Mouse (Mus musculus) cerebellum, adult 11-12 months (tissue): ENCODE data around the gene Fam214b.
A peak's percentile ranks its signal among the peaks of the same experiment; 100 is the strongest.

Experiments
- DNase-seq: peaks from one replicate; pipeline ENCODE4 v3.0.0; 2022

Fam214b gene

GRCm38 (mm10) chr4:43045659-43046302, at the start of gene Fam214b:
Fam214b (minus strand) TSS chr4:43046220.
- DNase-seq: peak; percentile 95

- DNase-seq: no peak
These were observed 45.2 kb upstream of the Fam214b start for GRCm38 (mm10) chr4:43091183-43091582.

DNA sequence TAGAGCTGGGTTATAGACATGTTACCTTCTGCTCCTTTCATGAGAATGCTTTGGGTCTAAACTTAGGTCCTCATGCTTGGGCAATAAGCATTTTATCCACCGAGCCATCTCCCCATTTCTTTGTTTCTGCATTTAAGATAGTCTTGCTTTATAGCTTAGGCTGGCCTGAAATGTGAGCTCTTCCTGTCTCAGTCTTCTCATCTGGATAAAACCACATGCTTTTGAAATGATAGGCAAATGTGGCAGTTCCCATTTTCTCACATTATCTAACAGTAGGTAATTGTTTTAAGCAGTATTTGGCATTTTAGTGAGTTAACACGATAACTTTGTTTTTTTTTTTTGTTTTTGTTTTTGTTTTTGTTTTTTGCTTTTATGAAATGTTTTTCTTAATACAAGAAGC, 43.9 kb upstream of the Fam214b start:
- no peak for DNase-seq

GRCm38 (mm10) chr4:43082458-43082857, 36.4 kb upstream of the Fam214b start:
- DNase-seq: no peak

DNA sequence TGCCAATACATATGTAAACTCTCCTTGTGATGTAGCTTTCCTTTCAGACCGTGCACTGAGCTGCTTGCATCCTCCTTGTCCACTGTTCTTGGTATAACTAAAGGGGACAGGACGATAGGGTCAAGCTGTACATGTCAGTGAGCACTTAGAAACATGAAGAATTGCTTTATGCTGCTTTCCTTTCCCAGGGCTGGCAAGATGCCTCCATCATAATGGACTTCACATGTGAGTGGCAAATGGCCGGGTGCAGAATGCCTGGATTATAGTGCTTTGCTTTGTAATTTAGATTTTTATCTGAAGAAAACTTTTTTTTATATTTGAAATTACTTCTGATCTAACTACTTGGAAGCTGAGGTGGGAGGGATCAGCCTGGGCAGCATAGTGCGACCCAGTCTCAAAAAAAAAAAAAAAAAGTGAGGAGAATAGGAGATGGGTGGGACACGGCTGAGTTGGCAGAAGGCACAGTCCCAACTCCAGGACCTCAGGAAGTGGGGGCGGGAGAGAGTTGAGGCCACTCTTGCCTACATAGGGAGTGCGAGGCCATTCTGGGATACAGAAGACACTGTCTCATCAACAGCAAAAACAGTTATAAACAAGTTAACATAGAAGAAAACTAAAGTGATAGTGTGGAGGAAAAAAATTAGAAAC, 32.2 kb upstream of the Fam214b start:
- DNase-seq: no peak

GRCm38 (mm10) chr4:43074923-43075322, 28.9 kb upstream of the Fam214b start:
- no peak for DNase-seq

DNA sequence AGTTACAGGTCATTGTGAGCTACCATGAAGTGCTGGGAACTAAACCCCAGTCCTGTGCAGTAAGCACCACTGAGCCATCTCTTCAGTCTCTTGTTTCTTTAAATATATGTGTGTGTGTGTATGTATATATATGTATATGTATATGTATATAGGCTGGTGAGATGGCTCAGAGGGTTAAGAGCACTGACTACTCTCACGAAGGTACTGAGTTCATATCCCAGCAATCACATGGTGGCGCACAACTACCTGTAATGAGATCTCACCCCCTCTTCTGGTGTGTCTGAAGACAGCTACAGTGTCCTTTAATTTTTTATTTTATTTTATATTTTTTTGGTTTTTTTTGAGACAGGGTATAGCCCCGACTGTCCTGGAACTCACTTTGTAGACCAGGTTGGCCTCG, 19.5 kb upstream of the Fam214b start:
- no peak for DNase-seq

GRCm38 (mm10) chr4:43060286-43060685, 14.3 kb upstream of the Fam214b start:
- no peak for DNase-seq

GRCm38 (mm10) chr4:43059697-43060096, 13.7 kb upstream of the Fam214b start:
- no peak for DNase-seq

DNA sequence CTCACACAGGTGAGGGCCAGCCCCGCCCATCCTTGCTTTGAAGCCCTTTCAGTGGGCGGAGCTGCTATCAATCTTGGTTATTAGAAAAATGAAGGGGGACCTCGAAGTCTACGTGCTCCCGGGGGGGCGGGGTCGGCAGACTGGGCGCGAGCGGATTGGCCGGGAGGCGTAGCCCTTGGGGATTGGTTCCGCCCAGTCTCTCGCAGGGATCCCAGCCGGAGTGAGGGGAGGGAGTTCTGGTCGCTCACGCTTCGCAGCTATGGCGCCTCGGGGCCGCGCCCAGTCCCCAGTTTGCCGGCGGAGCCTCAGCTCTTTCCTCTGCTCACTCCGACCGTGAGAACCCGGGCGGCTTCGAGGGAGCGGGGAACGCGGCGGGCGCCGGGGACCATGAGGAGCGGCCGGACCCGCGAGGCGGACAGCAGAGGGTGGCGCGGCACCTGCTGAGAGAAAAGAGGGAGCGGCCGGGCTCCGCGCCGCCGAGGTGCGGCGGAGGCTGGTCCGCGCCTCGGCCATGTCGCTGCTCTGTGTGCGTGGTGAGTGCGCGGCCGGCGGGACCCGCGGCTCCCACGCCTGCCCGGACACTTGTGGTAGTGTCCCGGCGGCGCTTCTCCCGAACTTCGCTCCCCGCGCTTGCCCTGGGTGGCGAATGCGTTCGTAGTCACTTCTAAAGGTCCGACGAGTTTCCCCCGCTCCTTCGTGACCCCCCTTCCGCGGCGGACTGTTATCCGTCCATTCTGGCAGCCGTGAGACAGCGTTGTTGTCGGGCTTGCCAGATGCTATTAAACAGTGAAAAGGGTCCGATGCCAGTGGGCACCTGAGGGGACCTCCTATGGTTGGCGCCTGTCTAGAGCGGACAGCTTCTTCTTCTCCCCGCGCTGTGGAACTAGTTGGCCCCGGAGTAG, 13.0 kb upstream of the Fam214b start, which contains the start of gene Unc13b:
Unc13b (plus strand) TSS at position 201 of the 902 bp plus-strand sequence.
- peak; percentile 88 for DNase-seq

DNA sequence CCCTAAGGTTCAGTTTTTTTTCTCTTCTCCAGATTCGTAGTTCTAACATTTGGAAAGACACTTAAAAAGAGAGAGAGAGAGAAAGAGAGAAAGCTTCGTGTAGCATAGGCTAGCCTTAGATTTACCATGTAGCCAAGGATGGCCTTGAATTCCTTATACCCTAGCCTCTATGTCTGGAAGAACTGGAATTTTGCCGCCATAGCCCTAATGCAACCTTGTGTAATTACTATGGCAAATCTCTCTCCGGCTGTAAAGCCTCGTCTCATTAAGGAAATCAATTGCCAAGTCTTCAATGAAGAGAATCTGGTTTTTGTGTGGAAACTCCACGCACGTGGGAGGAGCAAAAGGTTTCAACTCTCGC, 12.4 kb upstream of the Fam214b start:
- DNase-seq: no peak

DNA sequence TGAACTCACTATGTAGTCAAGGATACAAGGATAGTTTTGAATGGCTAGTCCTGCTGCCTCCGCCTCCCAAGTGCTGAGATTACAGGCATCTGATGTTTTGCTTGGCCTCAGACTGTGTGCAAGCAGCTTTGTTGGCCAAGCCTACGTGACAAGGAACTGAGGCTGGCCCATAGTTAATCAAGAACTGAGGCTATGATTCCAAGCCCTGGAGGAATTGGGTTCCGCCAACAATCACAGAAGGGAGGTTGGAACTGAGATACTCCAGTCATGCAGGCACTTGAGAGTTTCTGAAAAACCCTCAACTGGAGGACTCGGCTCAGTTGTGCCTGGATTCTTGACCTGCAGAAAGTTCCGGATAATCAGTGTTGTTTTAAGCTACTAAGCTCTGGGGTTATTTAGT, 11.6 kb upstream of the Fam214b start:
- DNase-seq: peak; percentile 5

- DNase-seq: peak; percentile 61
These were observed 6.6 kb upstream of the Fam214b start for GRCm38 (mm10) chr4:43052627-43053026.

- peak; percentile 70 for DNase-seq
These were observed 1.2 kb upstream of the Fam214b start for GRCm38 (mm10) chr4:43047231-43047630.

- DNase-seq: peak; percentile 7
These were observed 587 bp upstream of the Fam214b start for GRCm38 (mm10) chr4:43046607-43047006.

GRCm38 (mm10) chr4:43045285-43045658, 748 bp downstream of the Fam214b start:
- DNase-seq: no peak

DNA sequence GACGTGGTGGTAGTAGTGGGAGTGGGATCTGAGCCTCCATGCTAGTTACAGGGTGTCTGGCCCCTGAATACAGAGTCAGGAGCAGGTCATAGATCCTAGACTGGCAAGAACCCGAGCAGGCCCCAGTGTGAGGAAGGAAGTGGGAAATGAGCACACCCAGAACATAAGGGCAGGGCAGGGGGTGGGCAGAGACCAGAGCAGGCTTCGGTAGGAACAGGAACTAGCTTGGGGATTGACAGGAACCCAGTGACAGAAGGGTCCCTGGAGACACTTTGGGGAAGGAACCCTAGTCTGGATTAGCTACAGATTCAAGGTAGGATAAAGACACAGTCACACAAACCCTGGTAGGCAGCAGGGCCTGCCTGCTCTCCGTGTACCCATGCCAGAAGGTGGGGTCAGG, 1.3 kb downstream of the Fam214b start:
- peak; percentile 50 for DNase-seq

DNA sequence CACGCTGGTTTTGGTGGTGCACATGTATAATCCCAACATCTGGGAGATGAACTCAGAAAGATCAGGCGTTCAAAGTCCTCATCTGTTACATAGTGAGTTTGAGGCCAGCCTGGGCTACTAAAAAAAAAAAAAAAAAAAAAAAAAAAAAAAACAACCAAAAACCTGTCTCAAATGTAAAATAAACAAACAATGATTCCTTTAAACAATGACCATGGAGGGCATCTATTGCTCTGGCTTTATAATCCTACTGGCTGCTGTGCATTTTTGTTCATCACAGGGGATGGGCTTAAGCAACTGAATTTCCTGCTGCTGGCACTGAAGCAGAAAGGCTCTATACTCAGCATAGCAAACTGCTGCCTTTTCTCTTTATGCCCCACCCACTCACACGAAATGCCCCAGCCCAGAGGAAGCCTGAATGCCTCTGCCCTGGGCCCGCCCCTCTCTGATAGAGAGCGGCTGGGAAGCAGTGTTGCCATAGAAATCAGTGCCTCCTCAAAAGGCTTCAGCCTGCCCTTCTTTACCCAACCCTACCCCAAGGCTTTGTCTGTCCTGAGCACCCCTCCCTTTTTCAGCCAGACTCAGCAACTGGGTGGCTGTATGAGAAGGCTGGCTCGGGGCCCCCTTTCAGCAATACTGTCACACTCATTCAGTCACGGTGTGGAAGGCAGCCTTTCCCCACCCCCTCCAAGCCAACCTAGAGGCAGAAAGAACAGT, 2.2 kb downstream of the Fam214b start:
- peak; percentile 58 for DNase-seq

- peak; percentile 29 for DNase-seq
These were observed 5.0 kb downstream of the Fam214b start for GRCm38 (mm10) chr4:43040881-43041547.

- DNase-seq: peak; percentile 96
These were observed 5.9 kb downstream of the Fam214b start for GRCm38 (mm10) chr4:43040114-43040572.

- DNase-seq: no peak
These were observed 6.4 kb downstream of the Fam214b start for GRCm38 (mm10) chr4:43039609-43040008.
